Mouse (Mus musculus) WW6 (cell line): ENCODE measurements around the gene Tceal7.
"Not testable (repeated sequence)": the region's sequence is repeated elsewhere in the genome, so short reads cannot be mapped to it uniquely, and the experiment has no call there.

Source experiments
- DNase-seq: peaks from one replicate; pipeline ENCODE4 v3.0.0-alpha.2; 2013; ENCODE audit warnings: low read depth, low spot score

Tceal7 gene

GRCm38 (mm10) chrX:136248811-136249210 lies 34.2 kb downstream of the Tceal7 start:
- no peak for DNase-seq

DNA sequence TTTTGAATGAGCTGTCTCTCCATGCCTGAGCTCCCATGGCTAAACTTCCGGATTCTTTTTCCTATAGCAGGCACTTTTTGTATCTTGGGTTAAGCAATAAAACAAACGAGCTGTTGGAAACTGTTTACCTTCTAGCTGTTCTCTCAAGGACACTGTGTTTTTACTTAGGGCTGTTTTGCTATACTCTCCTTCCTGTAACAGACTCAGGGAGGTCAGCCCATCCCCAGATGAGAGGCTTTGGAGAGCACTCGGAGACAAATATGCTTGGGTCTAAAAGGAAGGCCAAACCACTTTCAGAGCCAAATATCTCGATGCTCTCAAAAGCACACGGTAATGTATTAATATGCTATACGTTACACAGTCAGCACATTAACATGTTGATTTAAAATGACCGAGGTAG lies 35.1 kb downstream of the Tceal7 start:
- no peak for DNase-seq

- no peak for DNase-seq
Observed at GRCm38 (mm10) chrX:136252023-136252729, 37.6 kb downstream of the Tceal7 start.

GRCm38 (mm10) chrX:136267720-136268119 lies 53.1 kb downstream of the Tceal7 start:
- DNase-seq = no peak

GRCm38 (mm10) chrX:136268173-136268572 lies 53.6 kb downstream of the Tceal7 start:
- DNase-seq = no peak

DNA sequence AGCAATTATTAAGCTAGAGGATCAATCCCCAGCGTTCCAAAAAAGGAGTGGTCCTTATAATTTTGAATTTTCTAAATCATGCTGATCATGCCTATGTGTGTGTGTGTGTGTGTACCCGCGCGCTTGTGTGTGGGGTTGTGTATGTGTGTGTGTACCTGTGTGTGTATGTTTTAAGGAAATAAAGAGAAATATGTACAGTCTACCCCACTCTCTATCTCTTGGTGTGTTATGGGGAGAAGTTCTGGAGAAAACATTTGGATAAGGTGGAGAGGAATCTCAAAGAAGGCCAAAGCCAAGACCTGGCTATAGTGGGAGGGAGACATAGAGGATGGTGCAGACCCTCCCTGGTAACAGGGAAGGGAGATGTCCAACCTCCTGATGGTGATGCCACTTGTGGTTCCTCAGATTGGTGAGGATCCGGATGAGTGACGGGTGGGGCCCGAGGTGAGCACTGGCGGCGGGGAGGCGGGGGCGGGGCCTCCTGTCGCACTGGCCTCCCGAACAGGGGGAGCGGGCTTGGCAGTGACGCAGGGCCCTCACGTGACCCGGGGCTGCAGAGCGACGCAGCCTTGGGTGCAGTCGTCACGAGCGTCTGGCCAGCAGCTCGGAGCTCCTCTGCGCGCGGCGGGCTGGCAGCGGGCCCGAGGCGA lies 55.3 kb downstream of the Tceal7 start, which contains the start of gene Bex3:
Gene Bex3 (plus strand): TSS at position 511 of the 650 bp plus-strand sequence.
- not testable (repeated sequence) for DNase-seq

GRCm38 (mm10) chrX:136270393-136271111 lies 56.0 kb downstream of the Tceal7 start:
- not testable (repeated sequence) for DNase-seq

DNA sequence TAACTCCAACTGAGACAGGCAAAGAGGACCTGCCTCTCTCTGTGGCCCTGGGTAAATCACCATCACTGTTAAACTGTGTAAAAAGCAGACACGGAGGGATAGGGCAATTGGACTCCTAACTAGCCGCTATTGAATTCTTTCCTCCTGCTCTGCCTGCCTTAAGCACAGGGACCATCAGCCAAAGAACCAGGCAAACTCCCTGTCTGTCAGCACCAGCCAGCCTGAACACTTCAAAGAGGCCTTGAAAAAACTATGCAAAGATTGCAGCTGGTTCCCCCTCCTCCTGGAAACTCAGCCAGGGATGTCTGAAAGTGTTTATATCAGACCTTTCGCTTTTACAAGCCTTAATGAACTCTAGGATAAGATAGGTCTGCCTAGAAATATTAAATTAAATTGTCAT lies 60.0 kb downstream of the Tceal7 start:
- DNase-seq = no peak

- DNase-seq = no peak
Observed at GRCm38 (mm10) chrX:136275386-136275785, 60.8 kb downstream of the Tceal7 start.
